Mouse (Mus musculus): Measurements from ENCODE around the gene Cdh5.

DNA sequence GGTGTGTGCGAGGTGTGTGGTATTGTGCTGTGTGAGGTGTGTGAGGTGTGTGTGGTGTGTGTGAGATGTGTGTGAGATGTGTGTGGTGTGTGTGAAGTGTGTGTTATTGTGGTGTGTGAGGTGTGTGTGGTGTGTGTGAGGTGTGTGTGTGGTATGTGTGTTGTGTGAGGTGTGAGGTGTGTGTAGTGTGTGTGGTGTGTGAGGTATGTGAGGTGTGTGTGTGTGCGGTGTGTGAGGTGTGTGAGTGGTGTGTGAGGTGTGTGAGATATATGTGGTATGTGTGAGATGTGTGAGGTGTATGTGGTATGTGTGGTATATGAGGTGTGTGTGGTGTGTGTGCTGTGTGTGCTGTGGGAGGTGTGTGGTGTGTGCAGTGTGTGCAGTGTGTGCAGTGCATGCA, 46.5 kb downstream of the Cdh5 start:
- TF ChIP-seq CTCF (IDR thresholded peaks at IDR 0.05; ENCODE audit: low read depth, low read length) (no peak), POLR2A (IDR thresholded peaks at IDR 0.05; ENCODE audit: insufficient read depth, low read length) (no peak)
